Mouse (Mus musculus): ENCODE data around the gene Cdc20.

DNA sequence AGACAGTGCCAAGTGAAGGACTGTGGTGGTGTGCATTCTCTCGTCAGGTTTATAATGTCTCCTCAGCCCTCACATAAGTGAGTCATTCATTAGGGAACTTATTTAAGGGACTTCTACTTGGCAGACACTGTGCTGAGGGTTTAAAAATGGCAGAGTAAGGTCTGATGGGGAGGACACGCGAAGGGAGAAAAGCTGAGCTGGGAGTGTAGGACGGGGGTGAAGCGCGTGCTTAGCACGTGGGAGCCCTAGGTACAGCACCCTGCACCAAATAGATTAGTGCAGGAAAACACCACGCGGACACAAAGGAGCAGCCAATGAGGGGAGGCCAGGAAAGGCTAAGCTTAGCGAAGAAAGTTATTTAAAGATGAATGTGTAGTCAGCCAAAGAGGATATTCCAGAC is 7.9 kb upstream of the Cdc20 start:
- TF ChIP-seq CTCF (IDR thresholded peaks at IDR 0.05; ENCODE audit: low read depth, low read length): no peak
- no peak for TF ChIP-seq POLR2A (IDR thresholded peaks at IDR 0.05; ENCODE audit: extremely low read depth, insufficient read depth, low read length)
